Mouse (Mus musculus): ENCODE measurements around the gene Zfpm1. TPM values are rescaled to one million over a fixed set of nuclear protein-coding genes. Genes with fewer than 3 reads are reported as not detected.

The Zfpm1 gene
- 5.7 and 6.9 TPM in 2 replicates for polyA plus RNA-seq (2015; fragmentation: Nextera tagmentation; extraction: Ambion mirVana)

- no peak for TF ChIP-seq EP300 (IDR thresholded peaks at IDR 0.05; ENCODE audit: low read depth)
- TF ChIP-seq CTCF (IDR thresholded peaks at IDR 0.05; ENCODE audit: low read depth), result no peak
- DNase-seq (no peak), ATAC-seq (no peak)
- Histone ChIP-seq H3K9ac (replicated peaks) (peak within 1 kb of the TSS; percentile 92), H3K4me3 (ENCODE audit: low read depth, low read length) (peak within 1 kb of the TSS; percentile 92), H3K9me3 (ENCODE audit: low read length) (no peaks in the 10 kb centered on the region), H3K4me2 (ENCODE audit: low read depth, low read length) (peak within 1 kb of the TSS; percentile 97), H3K27ac (ENCODE audit: low read depth) (peak within 1 kb of the TSS; percentile 93), H3K27me3 (ENCODE audit: insufficient read depth, low read length) (no peaks in the 10 kb centered on the region), H3K36me3 (replicated peaks; ENCODE audit: insufficient read depth, low read length) (no peaks in the 10 kb centered on the region), H3K4me1 (ENCODE audit: insufficient read depth) (peaks cover 56% of the 10 kb centered on the region)
- under 1% methylated on average over 30 of the region's 60 CpGs for WGBS (ENCODE audit: insufficient replicate concordance)
Measured at GRCm38 (mm10) chr8:122282035-122282358, at the start of gene Zfpm1. Gene Zfpm1, plus strand, starts transcription at chr8:122282141.

DNA sequence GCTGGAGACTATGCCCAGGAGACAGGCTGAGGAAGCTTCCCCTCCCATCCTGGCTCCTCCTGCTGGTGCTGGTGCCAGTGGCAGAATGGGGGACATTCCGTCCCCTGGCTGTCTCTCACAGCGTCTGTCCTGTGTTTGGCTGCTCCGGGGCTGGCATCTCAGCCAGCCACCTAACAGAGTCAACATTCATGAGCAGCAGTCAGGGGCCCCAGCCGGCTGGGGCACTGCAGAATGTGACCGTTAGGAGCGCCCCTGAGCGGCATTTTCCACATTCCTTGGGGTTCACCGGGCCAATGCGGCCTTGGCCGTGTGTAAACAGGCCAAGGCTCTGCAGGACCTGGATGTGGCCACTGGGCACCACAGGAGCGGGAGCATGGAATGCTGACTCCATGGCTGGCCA lies 47.9 kb upstream of the Zfpm1 start:
- Histone ChIP-seq H3K27me3 (ENCODE audit: insufficient read depth, low read length) (peaks cover 28% of the 10 kb centered on the region), H3K4me2 (ENCODE audit: low read depth, low read length) (no peak overlapping the region), H3K9ac (replicated peaks) (no peak overlapping the region), H3K36me3 (replicated peaks; ENCODE audit: insufficient read depth, low read length) (no peaks in the 10 kb centered on the region), H3K9me3 (ENCODE audit: low read length) (no peaks in the 10 kb centered on the region), H3K4me1 (ENCODE audit: insufficient read depth) (peaks cover 3% of the 10 kb centered on the region; the same call in 1 of the 2 replicates), H3K27ac (ENCODE audit: low read depth) (no peak overlapping the region), H3K4me3 (ENCODE audit: low read depth, low read length) (no peak overlapping the region)
- 47% methylated on average over 11 of the region's 11 CpGs for WGBS (ENCODE audit: insufficient replicate concordance)
- peak; percentile 67 for DNase-seq
- peak; percentile 89 for ATAC-seq
- TF ChIP-seq EP300 (IDR thresholded peaks at IDR 0.05; ENCODE audit: low read depth), result no peak
- TF ChIP-seq CTCF (IDR thresholded peaks at IDR 0.05; ENCODE audit: low read depth), result peak; percentile 45

GRCm38 (mm10) chr8:122236521-122236920 lies 45.4 kb upstream of the Zfpm1 start:
- 86% methylated on average over 3 of the region's 3 CpGs for WGBS (ENCODE audit: insufficient replicate concordance)
- Histone ChIP-seq H3K27ac (ENCODE audit: low read depth) (no peak overlapping the region), H3K4me3 (ENCODE audit: low read depth, low read length) (no peak overlapping the region), H3K9me3 (ENCODE audit: low read length) (no peaks in the 10 kb centered on the region), H3K36me3 (replicated peaks; ENCODE audit: insufficient read depth, low read length) (no peaks in the 10 kb centered on the region), H3K9ac (replicated peaks) (no peak overlapping the region), H3K4me2 (ENCODE audit: low read depth, low read length) (no peak overlapping the region), H3K4me1 (ENCODE audit: insufficient read depth) (peaks cover 3% of the 10 kb centered on the region; the same call in 1 of the 2 replicates), H3K27me3 (ENCODE audit: insufficient read depth, low read length) (peaks cover 6% of the 10 kb centered on the region; the same call in 1 of the 2 replicates)
- no peak for ATAC-seq
- DNase-seq, result no peak
- no peak for TF ChIP-seq CTCF (IDR thresholded peaks at IDR 0.05; ENCODE audit: low read depth)
- TF ChIP-seq EP300 (IDR thresholded peaks at IDR 0.05; ENCODE audit: low read depth), result no peak

- no peak overlapping the region for H3K4me2 ChIP-seq (ENCODE audit: low read depth, low read length)
- 69% methylated on average over 11 of the region's 11 CpGs for WGBS (ENCODE audit: insufficient replicate concordance)
Measured at GRCm38 (mm10) chr8:122238225-122238624, 43.7 kb upstream of the Zfpm1 start.

DNA sequence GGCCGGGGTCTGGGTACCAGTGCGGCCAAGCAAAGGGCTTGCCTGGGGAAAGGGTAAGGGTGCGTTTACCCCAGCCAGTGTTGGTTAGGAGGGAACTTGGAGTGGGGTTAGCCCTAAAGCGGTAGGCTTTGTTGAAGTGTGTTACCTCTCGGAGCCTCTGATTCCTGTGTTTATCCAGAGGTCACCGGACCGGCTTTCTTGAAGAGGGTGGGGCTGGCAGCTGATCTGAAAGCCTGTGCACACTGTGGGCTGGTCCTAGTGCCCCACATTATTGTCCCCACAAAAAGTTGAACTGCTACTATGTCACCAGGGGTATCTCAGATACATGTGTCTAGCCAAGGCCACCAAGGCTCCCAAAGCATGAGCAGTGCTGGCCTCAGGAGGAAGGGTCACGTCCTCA lies 43.2 kb upstream of the Zfpm1 start:
- Histone ChIP-seq H3K27ac (ENCODE audit: low read depth) (no peak overlapping the region), H3K4me3 (ENCODE audit: low read depth, low read length) (no peak overlapping the region), H3K4me1 (ENCODE audit: insufficient read depth) (peaks cover 3% of the 10 kb centered on the region; the same call in 1 of the 2 replicates), H3K36me3 (replicated peaks; ENCODE audit: insufficient read depth, low read length) (no peaks in the 10 kb centered on the region), H3K27me3 (ENCODE audit: insufficient read depth, low read length) (no peaks in the 10 kb centered on the region), H3K9ac (replicated peaks) (no peak overlapping the region), H3K9me3 (ENCODE audit: low read length) (no peaks in the 10 kb centered on the region), H3K4me2 (ENCODE audit: low read depth, low read length) (no peak overlapping the region)
- 60% methylated on average over 8 of the region's 8 CpGs for WGBS (ENCODE audit: insufficient replicate concordance)
- DNase-seq (no peak), ATAC-seq (no peak)
- no peak for TF ChIP-seq EP300 (IDR thresholded peaks at IDR 0.05; ENCODE audit: low read depth)

More at GRCm38 (mm10) chr8:122238225-122238624, 43.7 kb upstream of the Zfpm1 start:
- ATAC-seq (no peak), DNase-seq (no peak)
- H3K4me1 ChIP-seq (ENCODE audit: insufficient read depth), result peaks cover 3% of the 10 kb centered on the region; the same call in 1 of the 2 replicates
- H3K27ac ChIP-seq (ENCODE audit: low read depth), result no peak overlapping the region
- H3K27me3 ChIP-seq (ENCODE audit: insufficient read depth, low read length), result no peaks in the 10 kb centered on the region
- no peak for TF ChIP-seq CTCF (IDR thresholded peaks at IDR 0.05; ENCODE audit: low read depth)
- no peak for TF ChIP-seq EP300 (IDR thresholded peaks at IDR 0.05; ENCODE audit: low read depth)
- H3K9ac ChIP-seq (replicated peaks), result no peak overlapping the region
- no peak overlapping the region for H3K4me3 ChIP-seq (ENCODE audit: low read depth, low read length)
- no peaks in the 10 kb centered on the region for H3K36me3 ChIP-seq (replicated peaks; ENCODE audit: insufficient read depth, low read length)
- H3K9me3 ChIP-seq (ENCODE audit: low read length), result no peaks in the 10 kb centered on the region

DNA sequence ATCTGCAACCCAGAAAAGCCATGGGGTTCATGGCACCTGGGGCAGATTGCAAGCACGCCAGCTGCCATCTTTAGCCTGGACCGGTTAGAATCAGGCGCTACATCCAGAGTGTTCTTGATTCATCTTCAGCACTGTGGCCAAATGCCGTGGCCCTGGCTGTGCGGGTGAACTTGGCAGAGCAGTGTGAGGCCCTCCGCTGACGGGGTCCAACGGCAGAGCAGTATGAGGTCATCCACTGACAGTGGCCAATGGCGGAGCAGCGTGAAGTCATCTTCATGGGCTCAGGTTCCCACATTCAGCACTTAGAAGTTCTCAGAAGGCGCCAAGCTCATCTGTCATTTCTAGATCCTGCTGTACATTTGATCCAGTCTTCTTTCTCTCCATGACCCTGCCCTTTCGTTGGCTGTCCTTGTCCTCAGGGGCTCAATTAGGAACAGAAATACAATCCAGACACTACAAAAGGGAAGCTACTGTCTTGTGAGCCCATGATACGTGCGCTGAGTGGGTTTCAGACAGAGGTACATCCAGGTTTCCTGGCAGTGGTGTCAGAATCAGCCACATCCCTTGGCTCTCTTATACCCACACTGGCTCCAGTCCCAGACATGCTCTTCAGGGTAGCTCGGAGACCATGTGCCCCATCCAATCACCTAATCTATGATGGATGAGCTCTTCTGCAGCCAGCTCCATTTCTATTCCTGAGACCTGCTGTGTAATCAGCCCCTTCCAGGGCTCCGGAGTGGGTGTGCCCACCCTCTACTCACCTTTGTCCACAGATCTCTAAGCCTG lies 41.5 kb upstream of the Zfpm1 start:
- no peak overlapping the region for H3K4me2 ChIP-seq (ENCODE audit: low read depth, low read length)
- H3K4me3 ChIP-seq (ENCODE audit: low read depth, low read length), result no peak overlapping the region
- H3K4me1 ChIP-seq (ENCODE audit: insufficient read depth), result no peaks in the 10 kb centered on the region
- no peaks in the 10 kb centered on the region for H3K36me3 ChIP-seq (replicated peaks; ENCODE audit: insufficient read depth, low read length)
- H3K9me3 ChIP-seq (ENCODE audit: low read length), result no peaks in the 10 kb centered on the region
- ATAC-seq (no peak), DNase-seq (no peak)
- no peaks in the 10 kb centered on the region for H3K27me3 ChIP-seq (ENCODE audit: insufficient read depth, low read length)
- WGBS (ENCODE audit: insufficient replicate concordance), result 78% methylated on average over 16 of the region's 16 CpGs
- no peak overlapping the region for H3K9ac ChIP-seq (replicated peaks)
- no peak for TF ChIP-seq CTCF (IDR thresholded peaks at IDR 0.05; ENCODE audit: low read depth)
- no peak for TF ChIP-seq EP300 (IDR thresholded peaks at IDR 0.05; ENCODE audit: low read depth)
- no peak overlapping the region for H3K27ac ChIP-seq (ENCODE audit: low read depth)
